Mouse (Mus musculus): ENCODE measurements around the gene Mknk1. TPM values are rescaled to one million over a fixed set of nuclear protein-coding genes. Genes with fewer than 3 reads are reported as not detected.

Mknk1 gene
- polyA plus RNA-seq, 1 experiment from 2014 or later: 23.0 TPM

- Histone ChIP-seq H3K4me3 (no peak overlapping the region), H3K36me3 (0 out of 2 replicates have a peak, but pooled peaks cover 3% of the 10 kb centered on the region), H3K4me1 (replicated peaks) (peaks cover 21% of the 10 kb centered on the region), H3K9me3 (no peaks in the 10 kb centered on the region), H3K27ac (replicated peaks) (no peak overlapping the region), H3K27me3 (no peaks in the 10 kb centered on the region), H3K4me2 (no peak overlapping the region), H3K9ac (no peak overlapping the region)
- ATAC-seq (ENCODE audit: low FRiP score, low read depth): no peak
- WGBS: 69% methylated on average over 3 of the region's 3 CpGs
Measured at GRCm38 (mm10) chr4:115873231-115873630, 34.2 kb downstream of the Mknk1 start.

- Histone ChIP-seq H3K9me3 (no peaks in the 10 kb centered on the region), H3K4me2 (peak overlapping the region; percentile 36), H3K9ac (no peak overlapping the region), H3K4me3 (no peak overlapping the region), H3K36me3 (no peaks in the 10 kb centered on the region), H3K27me3 (no peaks in the 10 kb centered on the region), H3K27ac (replicated peaks) (peak overlapping the region; percentile 59), H3K4me1 (replicated peaks) (peaks cover 33% of the 10 kb centered on the region)
- peak; percentile 5; the same call in 1 of the 2 replicates for ATAC-seq (ENCODE audit: low FRiP score, low read depth)
- 3% methylated on average over 11 of the region's 11 CpGs for WGBS
Measured at GRCm38 (mm10) chr4:115878216-115878678, 39.2 kb downstream of the Mknk1 start.

GRCm38 (mm10) chr4:115878828-115879227 lies 39.8 kb downstream of the Mknk1 start:
- peak overlapping the region; percentile 40; the same call in 1 of the 2 replicates for H3K27ac ChIP-seq (replicated peaks)
- 31% methylated on average over 9 of the region's 9 CpGs for WGBS
- no peak overlapping the region for H3K9ac ChIP-seq
- H3K27me3 ChIP-seq: no peaks in the 10 kb centered on the region
- H3K36me3 ChIP-seq: no peaks in the 10 kb centered on the region
- no peak for ATAC-seq (ENCODE audit: low FRiP score, low read depth)
- no peaks in the 10 kb centered on the region for H3K9me3 ChIP-seq
- no peak overlapping the region for H3K4me3 ChIP-seq
- peak overlapping the region; percentile 36; the same call in 1 of the 2 replicates for H3K4me2 ChIP-seq
- peaks cover 33% of the 10 kb centered on the region for H3K4me1 ChIP-seq (replicated peaks)

- H3K36me3 ChIP-seq: no peaks in the 10 kb centered on the region
- H3K9me3 ChIP-seq: no peaks in the 10 kb centered on the region
- H3K9ac ChIP-seq: no peak overlapping the region
- H3K4me3 ChIP-seq: no peak overlapping the region
- H3K4me2 ChIP-seq: no peak overlapping the region
- peaks cover 42% of the 10 kb centered on the region for H3K4me1 ChIP-seq (replicated peaks)
- WGBS: 8% methylated on average over 1 of the region's 1 CpGs
- peak; percentile 45; the same call in 1 of the 2 replicates for ATAC-seq (ENCODE audit: low FRiP score, low read depth)
- no peak overlapping the region for H3K27ac ChIP-seq (replicated peaks)
- no peaks in the 10 kb centered on the region for H3K27me3 ChIP-seq
Measured at GRCm38 (mm10) chr4:115881183-115881582, 42.2 kb downstream of the Mknk1 start.

- H3K4me2 ChIP-seq: no peak overlapping the region
- no peaks in the 10 kb centered on the region for H3K27me3 ChIP-seq
- peaks cover 42% of the 10 kb centered on the region for H3K4me1 ChIP-seq (replicated peaks)
- ATAC-seq (ENCODE audit: low FRiP score, low read depth): no peak
- no peak overlapping the region for H3K27ac ChIP-seq (replicated peaks)
- no peaks in the 10 kb centered on the region for H3K36me3 ChIP-seq
- WGBS: 60% methylated on average over 4 of the region's 4 CpGs
- H3K9ac ChIP-seq: no peak overlapping the region
- no peak overlapping the region for H3K4me3 ChIP-seq
- no peaks in the 10 kb centered on the region for H3K9me3 ChIP-seq
Measured at GRCm38 (mm10) chr4:115882195-115882594, 43.2 kb downstream of the Mknk1 start.

- ATAC-seq (ENCODE audit: low FRiP score, low read depth): no peak
- Histone ChIP-seq H3K9ac (no peak within 1 kb of the TSS), H3K4me1 (replicated peaks) (peaks cover 28% of the 10 kb centered on the region), H3K27me3 (peaks cover 8% of the 10 kb centered on the region), H3K27ac (replicated peaks) (no peak within 1 kb of the TSS), H3K4me2 (no peak within 1 kb of the TSS), H3K4me3 (no peak within 1 kb of the TSS), H3K36me3 (no peaks in the 10 kb centered on the region), H3K9me3 (no peaks in the 10 kb centered on the region)
- 67% methylated on average over 6 of the region's 6 CpGs for WGBS
Measured at GRCm38 (mm10) chr4:115884022-115884421, 45.0 kb downstream of the Mknk1 start, which contains the start of gene Kncn. Gene Kncn, plus strand, starts transcription at chr4:115884400.

- H3K9me3 ChIP-seq: no peaks in the 10 kb centered on the region
Measured at GRCm38 (mm10) chr4:115885846-115886245, 46.8 kb downstream of the Mknk1 start.

GRCm38 (mm10) chr4:115886875-115887274 lies 47.9 kb downstream of the Mknk1 start:
- no peaks in the 10 kb centered on the region for H3K9me3 ChIP-seq
- no peak for ATAC-seq (ENCODE audit: low FRiP score, low read depth)
- peaks cover 20% of the 10 kb centered on the region for H3K4me1 ChIP-seq (replicated peaks)
- H3K36me3 ChIP-seq: no peaks in the 10 kb centered on the region
- no peak overlapping the region for H3K9ac ChIP-seq
- 65% methylated on average over 1 of the region's 1 CpGs for WGBS
- peaks cover 34% of the 10 kb centered on the region for H3K27me3 ChIP-seq
- H3K27ac ChIP-seq (replicated peaks): no peak overlapping the region
- no peak overlapping the region for H3K4me2 ChIP-seq
- H3K4me3 ChIP-seq: no peak overlapping the region

More at GRCm38 (mm10) chr4:115885846-115886245, 46.8 kb downstream of the Mknk1 start:
- no peak overlapping the region for H3K9ac ChIP-seq
- no peak overlapping the region for H3K4me3 ChIP-seq
- peaks cover 30% of the 10 kb centered on the region for H3K4me1 ChIP-seq (replicated peaks)
- 70% methylated on average over 3 of the region's 3 CpGs for WGBS
- peak overlapping the region; percentile 58 for H3K27ac ChIP-seq (replicated peaks)
- H3K4me2 ChIP-seq: no peak overlapping the region
- peak; percentile 77 for ATAC-seq (ENCODE audit: low FRiP score, low read depth)
- no peaks in the 10 kb centered on the region for H3K36me3 ChIP-seq
- H3K27me3 ChIP-seq: peaks cover 25% of the 10 kb centered on the region

- Histone ChIP-seq H3K9me3 (no peaks in the 10 kb centered on the region), H3K4me3 (peak overlapping the region; percentile 32), H3K4me1 (replicated peaks) (peaks cover 17% of the 10 kb centered on the region), H3K36me3 (no peaks in the 10 kb centered on the region), H3K4me2 (peak overlapping the region; percentile 70), H3K27ac (replicated peaks) (no peak overlapping the region), H3K9ac (no peak overlapping the region; the same call in 1 of the 2 replicates), H3K27me3 (peaks cover 39% of the 10 kb centered on the region)
- WGBS: 10% methylated on average over 6 of the region's 6 CpGs
- no peak for ATAC-seq (ENCODE audit: low FRiP score, low read depth)
Measured at GRCm38 (mm10) chr4:115890066-115890465, 51.1 kb downstream of the Mknk1 start.

- ATAC-seq (ENCODE audit: low FRiP score, low read depth): no peak
- no peak within 1 kb of the TSS for H3K27ac ChIP-seq (replicated peaks)
- H3K27me3 ChIP-seq: peaks cover 39% of the 10 kb centered on the region
- H3K36me3 ChIP-seq: no peaks in the 10 kb centered on the region
- 2% methylated on average over 28 of the region's 31 CpGs for WGBS
- H3K9ac ChIP-seq: no peak within 1 kb of the TSS; the same call in 1 of the 2 replicates
- H3K4me2 ChIP-seq: peak within 1 kb of the TSS; percentile 70
- peaks cover 14% of the 10 kb centered on the region for H3K4me1 ChIP-seq (replicated peaks)
- peak within 1 kb of the TSS; percentile 32 for H3K4me3 ChIP-seq
- H3K9me3 ChIP-seq: no peaks in the 10 kb centered on the region
Measured at GRCm38 (mm10) chr4:115890553-115890952, 51.6 kb downstream of the Mknk1 start, which contains the start of gene 6430628N08Rik. Gene 6430628N08Rik, plus strand, starts transcription at chr4:115890665.

GRCm38 (mm10) chr4:115894281-115894680 lies 55.3 kb downstream of the Mknk1 start:
- peaks cover 61% of the 10 kb centered on the region for H3K27me3 ChIP-seq
- peaks cover 17% of the 10 kb centered on the region for H3K4me1 ChIP-seq (replicated peaks)

GRCm38 (mm10) chr4:115897901-115898631 lies 59.1 kb downstream of the Mknk1 start:
- H3K36me3 ChIP-seq: no peaks in the 10 kb centered on the region
- peaks cover 9% of the 10 kb centered on the region for H3K4me1 ChIP-seq (replicated peaks)
- peak overlapping the region; percentile 86 for H3K4me2 ChIP-seq
- H3K27me3 ChIP-seq: peaks cover 56% of the 10 kb centered on the region
- no peaks in the 10 kb centered on the region for H3K9me3 ChIP-seq
- no peak overlapping the region for H3K27ac ChIP-seq (replicated peaks)
- peak overlapping the region; percentile 40 for H3K4me3 ChIP-seq
- ATAC-seq (ENCODE audit: low FRiP score, low read depth): peak; percentile 59; the same call in 1 of the 2 replicates
- WGBS: under 1% methylated on average over 56 of the region's 56 CpGs
- H3K9ac ChIP-seq: peak overlapping the region; percentile 34; the same call in 1 of the 2 replicates

More at GRCm38 (mm10) chr4:115894281-115894680, 55.3 kb downstream of the Mknk1 start:
- 10% methylated on average over 3 of the region's 3 CpGs for WGBS
- no peaks in the 10 kb centered on the region for H3K9me3 ChIP-seq
- H3K4me3 ChIP-seq: no peak overlapping the region
- H3K27ac ChIP-seq (replicated peaks): no peak overlapping the region
- ATAC-seq (ENCODE audit: low FRiP score, low read depth): no peak
- H3K4me2 ChIP-seq: no peak overlapping the region
- no peak overlapping the region for H3K9ac ChIP-seq
- no peaks in the 10 kb centered on the region for H3K36me3 ChIP-seq

Data from hindbrain, embryonic 15.5 days (tissue).